Mouse (Mus musculus) stomach, postnatal 0 days (tissue): Measurements from ENCODE around the gene Serpina5. TPM values are rescaled to one million over a fixed set of nuclear protein-coding genes. Genes with fewer than 3 reads are reported as not detected.
A peak's percentile ranks its signal among the peaks of the same experiment; 100 is the strongest.

Source experiments
- ATAC-seq: fragments of 200-750 bp; cut with Nextera tagmentation; 2 replicates; pipeline ENCODE4 v1.8.0; 2017; ENCODE audit not compliant: low FRiP score, low TSS enrichment
- DNase-seq: peaks from one replicate; pipeline ENCODE4 v3.0.0-alpha.2; 2016; ENCODE audit warnings: low spot score
- H3K27ac ChIP-seq: fragments of 300-500 bp; sonication (generic); replicated peaks from 2 replicates; pipeline ENCODE4 v1.5.1; 2014; ENCODE audit warnings: mild to moderate bottlenecking, control low read depth
- H3K27me3 ChIP-seq: fragments of 300-500 bp; sonication (generic); 2 replicates; pipeline ENCODE4 v1.6.1; 2014; ENCODE audit warnings: low read length; ENCODE audit not compliant: control insufficient read depth, insufficient read depth
- H3K36me3 ChIP-seq: fragments of 300-500 bp; sonication (generic); 2 replicates; pipeline ENCODE4 v1.6.1; 2014; ENCODE audit warnings: low read length, mixed read lengths; ENCODE audit not compliant: control insufficient read depth, insufficient read depth
- H3K4me1 ChIP-seq: fragments of 300-500 bp; sonication (generic); replicated peaks from 2 replicates; pipeline ENCODE4 v1.6.1; 2014; ENCODE audit warnings: antibody characterized with exemption; ENCODE audit not compliant: control insufficient read depth, insufficient read depth
- H3K4me2 ChIP-seq: fragments of 300-500 bp; sonication (generic); replicated peaks from 2 replicates; pipeline ENCODE4 v1.6.1; 2014; ENCODE audit warnings: low read depth, mild to moderate bottlenecking, control low read depth, moderate library complexity
- H3K4me3 ChIP-seq: fragments of 300-500 bp; sonication (generic); 2 replicates; pipeline ENCODE4 v1.5.1; 2014; ENCODE audit warnings: low read depth, low read length, control low read depth
- H3K9ac ChIP-seq: fragments of 300-500 bp; sonication (generic); 2 replicates; pipeline ENCODE4 v1.6.1; 2014; ENCODE audit warnings: mild to moderate bottlenecking, low read length, control low read depth, mixed read lengths
- H3K9me3 ChIP-seq: fragments of 300-500 bp; sonication (generic); 2 replicates; pipeline ENCODE4 v1.6.1; 2016; ENCODE audit warnings: low read length; ENCODE audit not compliant: control insufficient read depth
- CTCF ChIP-seq: IDR thresholded peaks from 2 replicates; pipeline ENCODE4 v1.5.1; 2016; ENCODE audit warnings: antibody characterized with exemption, low read depth, mild to moderate bottlenecking, moderate library complexity
- EP300 ChIP-seq: optimal IDR thresholded peaks from 2 replicates; pipeline ENCODE3; 2016; ENCODE audit warnings: antibody characterized with exemption
- WGBS: fragments of 180-500 bp; shearing (Covaris S2); extraction: QIAGEN DNeasy Blood & Tissue Kit; methylation state at CpG from one replicate; pipeline ENCODE4 v1.1.7; 2014; 5-methylcytosine and 5-hydroxymethylcytosine counted together
- polyA plus RNA-seq: library from polyadenylated mRNA; unstranded; fragments of >200 nt; fragmentation: Nextera tagmentation; extraction: Ambion mirVana; gene quantifications from 2 replicates; pipeline ENCODE4 v1.2.1, GENCODE M21; 2015

Gene Serpina5
- polyA plus RNA-seq, 1 experiment from 2014 or later: 0.07 TPM

- no peak for TF ChIP-seq EP300
- no peak for TF ChIP-seq CTCF
- Histone ChIP-seq H3K9ac (no peak overlapping the region), H3K4me3 (no peak overlapping the region), H3K27me3 (no peaks in the 10 kb centered on the region), H3K9me3 (no peaks in the 10 kb centered on the region), H3K4me2 (no peak overlapping the region), H3K4me1 (no peaks in the 10 kb centered on the region), H3K27ac (no peak overlapping the region), H3K36me3 (no peaks in the 10 kb centered on the region)
- DNase-seq (no peak), ATAC-seq (no peak)
- WGBS: 37% methylated on average over 2 of the region's 2 CpGs
These were observed 39.1 kb upstream of the Serpina5 start for GRCm38 (mm10) chr12:104061862-104062261.

DNA sequence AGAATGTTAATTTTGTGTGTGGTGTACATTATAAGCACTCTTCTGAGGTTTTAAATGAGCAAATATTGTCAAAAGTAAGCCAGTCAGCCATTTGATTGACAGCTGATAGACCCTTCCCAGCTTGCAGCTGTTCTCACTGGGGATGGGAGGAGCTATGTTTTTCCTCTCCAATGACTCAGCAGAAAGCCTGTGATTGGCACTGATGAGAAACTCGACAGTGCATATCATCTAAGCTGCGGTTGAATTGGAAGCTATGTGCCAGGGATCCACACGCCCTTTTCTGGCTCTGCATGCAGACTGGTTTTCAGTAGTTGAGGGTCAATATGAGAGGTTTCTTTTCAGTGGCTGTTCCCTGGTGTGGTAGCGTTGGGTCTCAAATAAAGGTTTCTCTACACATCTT lies 36.4 kb upstream of the Serpina5 start:
- no peak for TF ChIP-seq CTCF
- no peak for TF ChIP-seq EP300
- H3K27ac ChIP-seq: peak overlapping the region; percentile 58
- no peaks in the 10 kb centered on the region for H3K4me1 ChIP-seq
- H3K9ac ChIP-seq: no peak overlapping the region
- DNase-seq: no peak
- WGBS: 49% methylated on average over 4 of the region's 4 CpGs
- no peak overlapping the region for H3K4me3 ChIP-seq
- H3K4me2 ChIP-seq: no peak overlapping the region
- no peaks in the 10 kb centered on the region for H3K9me3 ChIP-seq
- no peak for ATAC-seq
- H3K27me3 ChIP-seq: no peaks in the 10 kb centered on the region
- no peaks in the 10 kb centered on the region for H3K36me3 ChIP-seq

GRCm38 (mm10) chr12:104064996-104065395 lies 35.9 kb upstream of the Serpina5 start:
- DNase-seq: no peak
- whole genome bisulfite sequencing: 55% methylated on average over 4 of the region's 4 CpGs

DNA sequence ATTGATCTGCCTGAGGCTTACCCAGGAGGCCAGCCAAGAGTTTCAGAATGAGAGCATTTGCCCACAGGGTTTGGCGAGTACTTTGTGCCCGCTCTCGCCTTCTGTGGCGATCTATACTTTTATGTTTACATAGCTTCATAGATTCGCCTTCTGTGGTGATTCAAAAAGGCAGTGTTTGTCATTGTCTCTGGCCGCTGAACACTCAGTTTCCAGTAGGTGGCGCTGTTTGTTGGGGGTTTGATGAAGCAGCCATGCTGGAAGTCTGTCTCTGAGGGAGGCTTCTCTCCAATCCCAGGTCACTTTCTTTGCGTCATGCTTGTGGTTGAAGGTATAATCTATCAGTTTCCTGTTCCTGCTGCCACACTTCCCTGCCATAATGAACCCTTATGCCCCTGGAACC lies 34.7 kb upstream of the Serpina5 start:
- WGBS: 23% methylated on average over 8 of the region's 8 CpGs
- H3K36me3 ChIP-seq: no peaks in the 10 kb centered on the region
- H3K4me3 ChIP-seq: no peak overlapping the region
- H3K4me2 ChIP-seq: no peak overlapping the region
- no peak overlapping the region for H3K9ac ChIP-seq
- peak; percentile 70 for DNase-seq
- H3K9me3 ChIP-seq: no peaks in the 10 kb centered on the region
- peak; percentile 58; the same call in 1 of the 2 replicates for ATAC-seq
- TF ChIP-seq EP300: no peak
- peak; percentile 87 for TF ChIP-seq CTCF
- no peak overlapping the region for H3K27ac ChIP-seq
- no peaks in the 10 kb centered on the region for H3K4me1 ChIP-seq
- H3K27me3 ChIP-seq: no peaks in the 10 kb centered on the region

More at GRCm38 (mm10) chr12:104064996-104065395, 35.9 kb upstream of the Serpina5 start:
- Histone ChIP-seq H3K4me2 (no peak overlapping the region), H3K4me1 (no peaks in the 10 kb centered on the region), H3K27me3 (no peaks in the 10 kb centered on the region), H3K9ac (no peak overlapping the region), H3K36me3 (no peaks in the 10 kb centered on the region), H3K27ac (peak overlapping the region; percentile 58), H3K4me3 (no peak overlapping the region), H3K9me3 (no peaks in the 10 kb centered on the region)
- TF ChIP-seq EP300 (no peak), CTCF (no peak)
- ATAC-seq: no peak; the same call in 1 of the 2 replicates

- peak overlapping the region; percentile 20; the same call in 1 of the 2 replicates for H3K4me2 ChIP-seq
- ATAC-seq (peak; percentile 45; the same call in 1 of the 2 replicates), DNase-seq (peak; percentile 34)
- no peaks in the 10 kb centered on the region for H3K36me3 ChIP-seq
- 20% methylated on average over 4 of the region's 4 CpGs for WGBS
- no peaks in the 10 kb centered on the region for H3K9me3 ChIP-seq
- TF ChIP-seq EP300: no peak
- no peak for TF ChIP-seq CTCF
- no peaks in the 10 kb centered on the region for H3K4me1 ChIP-seq
- H3K9ac ChIP-seq: no peak overlapping the region
- no peak overlapping the region for H3K4me3 ChIP-seq
- H3K27ac ChIP-seq: no peak overlapping the region
- H3K27me3 ChIP-seq: no peaks in the 10 kb centered on the region
These were observed 33.4 kb upstream of the Serpina5 start for GRCm38 (mm10) chr12:104067549-104067948.

- H3K27ac ChIP-seq: no peak overlapping the region
- peak; percentile 78 for DNase-seq
- H3K4me3 ChIP-seq: no peak overlapping the region
- no peaks in the 10 kb centered on the region for H3K36me3 ChIP-seq
- no peaks in the 10 kb centered on the region for H3K27me3 ChIP-seq
- 0 out of 2 replicates have a peak, but pooled peaks have one; percentile 31 for ATAC-seq
- no peak for TF ChIP-seq EP300
- peak; percentile 88 for TF ChIP-seq CTCF
- no peak overlapping the region for H3K9ac ChIP-seq
- no peaks in the 10 kb centered on the region for H3K9me3 ChIP-seq
- H3K4me2 ChIP-seq: no peak overlapping the region
- H3K4me1 ChIP-seq: no peaks in the 10 kb centered on the region
- whole genome bisulfite sequencing: 4% methylated on average over 2 of the region's 2 CpGs
These were observed 31.3 kb upstream of the Serpina5 start for GRCm38 (mm10) chr12:104069620-104070019.
